Mouse (Mus musculus): ENCODE data around the gene Gpx4.

The Gpx4 gene

GRCm38 (mm10) chr10:80047041-80047565 lies at the start of gene Gpx4:
Gpx4 (plus strand) TSS chr10:80047166.
- DNase-seq (ENCODE audit: low spot score) = no peak

DNA sequence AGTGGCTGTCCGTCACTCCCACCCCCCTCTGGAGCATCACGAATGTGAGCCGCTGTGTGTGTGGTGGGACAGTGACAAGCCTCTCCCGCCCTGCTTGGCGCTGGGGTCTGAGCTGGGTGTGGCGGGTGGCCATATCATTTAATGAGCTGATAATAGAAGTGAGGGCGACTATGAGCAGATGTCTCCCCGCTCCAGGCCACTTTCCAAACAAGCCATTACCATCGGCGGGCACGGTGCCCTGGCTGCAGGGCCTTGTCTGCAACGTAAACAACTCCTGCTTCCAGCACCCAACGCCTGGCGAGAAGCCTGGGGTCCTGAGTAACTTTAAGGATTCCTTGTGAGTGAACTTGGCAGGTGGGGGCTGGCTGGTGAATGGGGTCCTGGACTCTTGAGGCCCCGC lies 49.1 kb upstream of the Gpx4 start:
- DNase-seq (ENCODE audit: low spot score) = no peak

- no peak for DNase-seq (ENCODE audit: low spot score)
Observed at GRCm38 (mm10) chr10:80001945-80002344, 45.0 kb upstream of the Gpx4 start.

- DNase-seq (ENCODE audit: low spot score) = no peak
Observed at GRCm38 (mm10) chr10:80002829-80003228, 44.1 kb upstream of the Gpx4 start.

DNA sequence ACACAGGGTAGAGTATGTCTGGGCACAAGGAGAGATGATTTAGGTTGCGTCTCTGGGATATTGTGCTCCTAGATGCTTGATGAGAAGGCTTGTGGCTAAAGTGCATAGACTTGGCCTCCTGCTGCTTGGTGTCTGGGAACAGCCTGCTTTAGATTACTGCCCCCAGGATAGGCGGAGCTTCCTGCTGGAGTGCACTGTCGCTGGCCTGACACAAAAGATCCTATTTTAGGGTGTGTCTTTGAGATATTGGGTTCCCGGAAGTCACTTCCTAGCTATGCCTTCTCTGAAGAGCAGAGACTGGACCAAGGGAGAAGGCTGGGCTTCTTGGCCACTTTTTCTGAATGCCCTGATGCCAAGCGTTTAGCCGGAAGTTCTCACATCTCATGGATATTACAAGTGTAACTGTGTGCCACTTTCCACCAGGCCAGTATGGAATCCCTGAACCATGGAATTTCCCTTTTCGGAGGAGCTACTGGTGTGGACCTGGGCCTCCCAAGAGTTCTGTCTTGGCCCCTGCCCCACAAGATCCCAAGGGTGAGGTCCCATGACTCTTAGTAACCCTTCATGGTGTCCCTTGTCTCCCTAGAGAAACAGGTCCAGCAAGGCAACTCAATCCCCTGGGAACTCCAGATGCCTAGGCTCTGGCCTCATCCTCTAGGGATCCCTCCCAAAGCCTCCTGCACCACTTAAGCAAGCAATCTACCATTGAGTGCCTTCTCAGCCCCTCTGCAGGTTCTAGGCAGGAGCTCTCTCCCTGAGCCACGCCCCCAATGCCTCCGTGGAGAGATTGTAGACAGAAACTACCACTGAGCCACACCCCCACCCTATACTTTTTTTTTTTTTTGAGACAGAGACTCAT lies 43.4 kb upstream of the Gpx4 start:
- no peak for DNase-seq (ENCODE audit: low spot score)

GRCm38 (mm10) chr10:80004233-80004705 lies 42.7 kb upstream of the Gpx4 start:
- no peak for DNase-seq (ENCODE audit: low spot score)

DNA sequence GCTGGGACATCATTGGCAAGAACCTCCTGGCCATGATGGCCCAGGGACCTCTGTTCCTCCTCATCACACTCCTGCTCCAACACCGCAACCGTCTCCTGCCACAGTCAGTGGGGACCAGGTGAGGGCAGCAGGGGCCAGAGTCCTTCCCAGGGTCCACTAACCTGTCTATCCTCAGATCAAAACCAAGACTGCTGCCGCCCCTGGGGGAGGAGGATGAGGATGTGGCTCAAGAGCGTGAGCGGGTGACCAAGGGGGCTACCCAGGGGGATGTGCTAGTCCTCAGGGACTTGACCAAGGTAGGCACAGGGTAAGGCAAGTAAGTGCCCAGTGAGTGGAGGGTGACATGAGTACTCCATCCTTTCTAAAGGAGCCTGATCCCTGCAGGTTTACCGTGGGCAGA lies 35.2 kb upstream of the Gpx4 start:
- DNase-seq (ENCODE audit: low spot score) = no peak

GRCm38 (mm10) chr10:80013609-80014008 lies 33.4 kb upstream of the Gpx4 start:
- DNase-seq (ENCODE audit: low spot score) = no peak

DNA sequence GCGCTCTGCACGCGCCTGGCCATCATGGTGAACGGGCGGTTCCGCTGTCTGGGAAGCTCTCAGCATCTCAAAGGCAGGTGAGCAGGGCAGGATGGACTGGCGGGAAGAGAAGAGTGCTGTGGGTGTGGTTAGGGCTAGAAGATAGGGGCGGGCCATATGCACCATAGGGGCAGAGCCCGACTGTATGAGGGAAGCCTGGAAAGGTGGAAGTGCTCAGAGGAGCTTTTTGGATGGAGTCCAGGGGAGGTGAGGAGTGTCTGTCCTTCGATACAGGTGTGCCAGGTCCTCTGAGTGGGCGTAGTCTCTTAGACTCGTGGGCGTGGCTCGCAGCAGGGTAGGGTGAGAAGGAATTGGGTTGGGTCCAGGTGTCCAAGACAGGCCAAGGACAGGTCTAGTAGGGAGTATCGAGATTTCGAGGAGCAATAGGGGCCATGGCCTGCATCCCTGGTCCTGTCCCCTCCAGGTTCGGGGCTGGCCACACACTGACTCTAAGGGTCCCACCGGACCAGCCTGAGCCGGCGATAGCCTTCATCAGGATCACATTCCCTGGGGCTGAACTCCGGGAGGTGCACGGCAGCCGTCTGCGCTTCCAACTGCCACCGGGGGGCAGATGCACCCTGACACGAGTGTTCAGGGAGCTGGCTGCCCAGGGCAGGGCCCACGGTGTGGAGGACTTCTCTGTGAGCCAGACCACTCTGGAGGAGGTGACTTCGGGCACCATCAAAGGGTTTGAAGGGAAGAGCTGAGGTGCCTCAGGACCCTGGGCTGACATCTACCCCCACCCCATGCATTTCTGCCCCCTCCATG lies 32.3 kb upstream of the Gpx4 start:
- no peak for DNase-seq (ENCODE audit: low spot score)

- no peak for DNase-seq (ENCODE audit: low spot score)
Observed at GRCm38 (mm10) chr10:80015583-80015982, 31.4 kb upstream of the Gpx4 start.

DNA sequence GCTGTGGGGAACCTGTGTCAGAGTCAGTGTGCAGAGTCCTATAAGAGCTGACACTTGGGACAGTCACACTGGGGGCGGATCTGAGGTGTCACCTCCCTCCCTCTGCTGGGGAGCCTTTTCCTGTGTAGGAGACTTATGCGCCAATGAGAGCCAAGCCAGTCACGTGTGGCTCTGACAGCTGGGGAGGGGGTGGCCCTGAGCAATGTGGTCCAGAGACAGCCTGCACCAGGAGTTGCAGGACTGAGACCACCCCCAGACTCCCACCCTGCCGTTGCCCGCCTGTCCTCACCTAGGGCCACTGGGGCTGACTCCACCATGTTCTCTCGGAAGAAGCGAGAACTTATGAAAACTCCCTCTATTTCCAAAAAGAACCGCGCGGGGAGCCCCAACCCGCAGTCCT lies 30.5 kb upstream of the Gpx4 start, which contains the start of gene Arhgap45:
Gene Arhgap45, plus strand, starts transcription at position 143 of the 400 bp plus-strand sequence.
- DNase-seq (ENCODE audit: low spot score) = no peak

GRCm38 (mm10) chr10:80016931-80017330 lies 30.0 kb upstream of the Gpx4 start:
- DNase-seq (ENCODE audit: low spot score) = no peak

- no peak for DNase-seq (ENCODE audit: low spot score)
Observed at GRCm38 (mm10) chr10:80017361-80017760, 29.6 kb upstream of the Gpx4 start.

- DNase-seq (ENCODE audit: low spot score) = no peak
Observed at GRCm38 (mm10) chr10:80017771-80018170, 29.2 kb upstream of the Gpx4 start.

DNA sequence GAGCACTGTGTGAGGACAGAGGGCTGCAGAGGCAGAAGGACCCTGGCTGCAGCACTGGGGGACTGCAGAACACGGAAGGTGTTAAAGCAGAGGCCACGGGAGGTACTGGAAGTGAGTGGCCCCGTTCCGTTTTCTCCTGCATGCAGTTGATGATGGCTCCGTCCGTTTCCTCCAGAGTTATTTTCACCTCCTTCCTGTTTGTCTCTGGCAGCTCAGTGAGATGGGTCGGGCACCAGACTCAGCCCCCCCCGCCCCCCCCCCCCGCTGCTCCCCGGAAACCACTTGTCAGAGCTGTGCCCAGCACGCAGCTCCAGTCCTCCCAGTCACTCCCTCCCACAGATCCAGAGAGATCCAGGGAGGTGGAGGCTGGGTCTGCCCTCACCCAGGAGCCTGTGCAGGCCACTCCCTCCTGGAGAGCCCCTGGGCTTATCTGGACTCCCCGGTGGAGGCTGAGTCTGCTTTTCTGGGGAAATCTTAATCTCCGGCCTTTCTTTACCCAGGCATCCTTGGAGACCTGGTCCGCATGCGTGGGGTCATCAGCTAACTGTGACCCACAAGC lies 28.1 kb upstream of the Gpx4 start:
- no peak for DNase-seq (ENCODE audit: low spot score)

GRCm38 (mm10) chr10:80019471-80020131 lies 27.4 kb upstream of the Gpx4 start:
- no peak for DNase-seq (ENCODE audit: low spot score)

DNA sequence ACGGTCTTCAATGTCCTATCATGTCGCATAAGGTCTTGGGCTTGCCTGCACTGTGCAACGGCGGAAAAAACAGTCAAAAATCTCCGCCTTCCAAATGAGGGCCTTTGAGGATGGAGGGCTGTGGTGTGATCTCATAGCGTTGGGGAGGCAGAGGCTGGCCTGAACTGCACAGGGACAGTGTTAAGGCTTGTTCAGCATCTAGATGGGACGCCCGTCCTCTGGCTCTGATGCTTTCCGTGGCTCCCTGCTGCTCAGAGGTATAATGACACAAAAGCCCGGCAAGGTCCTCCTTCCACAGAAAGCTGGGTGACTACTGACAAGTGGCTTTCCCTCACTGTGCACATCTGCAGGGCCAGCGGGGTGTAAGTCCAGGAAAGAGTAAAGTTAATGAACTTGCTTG lies 26.8 kb upstream of the Gpx4 start:
- DNase-seq (ENCODE audit: low spot score) = no peak

DNA sequence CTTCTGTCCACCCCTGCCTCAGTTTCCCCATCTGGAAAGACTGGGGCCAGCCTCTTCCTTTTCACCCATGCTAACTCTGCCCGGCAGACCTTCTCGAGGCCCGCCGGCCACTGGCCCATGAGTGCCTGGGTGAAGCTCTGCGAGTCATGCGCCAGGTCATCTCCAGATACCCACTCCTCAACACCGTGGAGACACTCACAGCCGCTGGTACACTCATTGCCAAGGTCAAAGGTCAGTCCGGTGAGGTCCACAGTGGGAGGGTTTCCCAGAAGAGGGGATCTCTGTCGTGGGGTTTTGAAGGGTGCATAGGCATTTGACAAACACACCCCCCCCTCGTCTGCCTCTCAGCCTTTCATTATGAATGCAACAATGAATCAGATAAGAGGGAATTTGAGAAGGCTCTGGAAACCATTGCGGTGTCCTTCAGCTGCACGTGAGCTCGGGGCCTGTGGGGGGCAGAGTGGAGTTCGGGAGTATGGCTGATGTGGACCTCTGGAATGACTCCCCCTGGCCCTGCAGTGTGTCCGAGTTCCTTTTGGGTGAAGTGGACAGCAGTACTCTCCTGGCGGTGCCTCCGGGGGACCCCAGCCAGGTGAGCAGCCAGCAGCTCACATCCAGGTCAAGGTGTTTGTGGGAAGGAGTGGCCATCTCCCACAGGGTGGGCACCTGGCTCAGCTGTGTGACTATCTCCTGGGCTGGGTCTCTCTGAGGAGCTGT lies 26.2 kb upstream of the Gpx4 start:
- DNase-seq (ENCODE audit: low spot score) = no peak

GRCm38 (mm10) chr10:80021320-80021641 lies 25.7 kb upstream of the Gpx4 start:
- no peak for DNase-seq (ENCODE audit: low spot score)

GRCm38 (mm10) chr10:80022164-80022563 lies 24.8 kb upstream of the Gpx4 start:
- DNase-seq (ENCODE audit: low spot score) = no peak

GRCm38 (mm10) chr10:80022806-80023205 lies 24.2 kb upstream of the Gpx4 start:
- DNase-seq (ENCODE audit: low spot score) = no peak

Measured in adipocyte (in vitro differentiated cells).